Mouse (Mus musculus) bone marrow macrophage, adult 2 months (primary cell): Measurements from ENCODE around the gene Slc7a7. TPM values are rescaled to one million over a fixed set of nuclear protein-coding genes. Genes with fewer than 3 reads are reported as not detected.
"Not testable (repeated sequence)": the region's sequence is repeated elsewhere in the genome, so short reads cannot be mapped to it uniquely, and the experiment has no call there.

ENCODE experiments used
- H3K27ac ChIP-seq: 2 replicates; pipeline ENCODE4 v1.5.1; 2012; ENCODE audit warnings: low read depth, low read length; ENCODE audit not compliant: insufficient read depth
- H3K4me1 ChIP-seq: 2 replicates; pipeline ENCODE4 v1.6.1; 2012; ENCODE audit warnings: low read length; ENCODE audit not compliant: control insufficient read depth, insufficient read depth
- H3K4me3 ChIP-seq: 2 replicates; pipeline ENCODE4 v1.5.1; 2012; ENCODE audit warnings: mild to moderate bottlenecking, low read length, moderate library complexity; ENCODE audit not compliant: insufficient read depth
- CTCF ChIP-seq: IDR thresholded peaks from 2 replicates; pipeline ENCODE4 v1.5.1; 2012; ENCODE audit warnings: low read depth, mild to moderate bottlenecking, low read length, moderate library complexity
- POLR2A ChIP-seq: IDR thresholded peaks from 2 replicates; pipeline ENCODE4 v1.6.1; 2012; ENCODE audit warnings: mild to moderate bottlenecking, low read depth, low read length, borderline replicate concordance
- polyA plus RNA-seq: library from polyadenylated mRNA; stranded (reverse); fragments of >200 nt; gene quantifications from 2 replicates; pipeline ENCODE4 v1.2.4, GENCODE M21; 2012; ENCODE audit not compliant: missing spikeins, insufficient read depth, insufficient read length

Slc7a7 gene
- polyA plus RNA-seq, 1 experiment: 32.7 TPM

- TF ChIP-seq CTCF (peak; percentile 37; the same call in 1 of the 2 replicates), POLR2A (no peak)
- Histone ChIP-seq H3K4me3 (peak within 1 kb of the TSS; percentile 73), H3K27ac (peak within 1 kb of the TSS; percentile 57), H3K4me1 (peaks cover 10% of the 10 kb centered on the region)
These were observed 56.8 kb downstream of the Slc7a7 start, which contains the start of gene Oxa1l for GRCm38 (mm10) chr14:54360577-54361340. Gene Oxa1l (plus strand): TSS chr14:54360834.

GRCm38 (mm10) chr14:54354406-54354805 is 63.2 kb downstream of the Slc7a7 start:
- Histone ChIP-seq H3K4me3 (no peak overlapping the region), H3K27ac (no peak overlapping the region), H3K4me1 (0 out of 2 replicates have a peak, but pooled peaks cover 2% of the 10 kb centered on the region)
- no peak for TF ChIP-seq POLR2A
- no peak for TF ChIP-seq CTCF

- TF ChIP-seq CTCF: no peak
- no peak for TF ChIP-seq POLR2A
- 0 out of 2 replicates have a peak, but pooled peaks cover 2% of the 10 kb centered on the region for H3K4me1 ChIP-seq
- H3K4me3 ChIP-seq: no peak overlapping the region
- no peak overlapping the region for H3K27ac ChIP-seq
These were observed 65.3 kb downstream of the Slc7a7 start for GRCm38 (mm10) chr14:54352314-54352713.

GRCm38 (mm10) chr14:54350773-54351541 is 66.6 kb downstream of the Slc7a7 start:
- H3K4me1 ChIP-seq, H3K27ac ChIP-seq: not testable (repeated sequence)
- peak overlapping the region; percentile 61 for H3K4me3 ChIP-seq

- not testable (repeated sequence) for H3K4me1 ChIP-seq, H3K27ac ChIP-seq, H3K4me3 ChIP-seq
These were observed 75.8 kb downstream of the Slc7a7 start for GRCm38 (mm10) chr14:54341807-54342206.

- Histone ChIP-seq H3K4me3 (no peak overlapping the region), H3K27ac (no peak overlapping the region), H3K4me1 (no peaks in the 10 kb centered on the region)
- TF ChIP-seq POLR2A: no peak
- no peak for TF ChIP-seq CTCF
These were observed 76.7 kb downstream of the Slc7a7 start for GRCm38 (mm10) chr14:54340836-54341235.

GRCm38 (mm10) chr14:54333452-54334189 is 84.0 kb downstream of the Slc7a7 start:
- no peak overlapping the region for H3K4me3 ChIP-seq
- no peak overlapping the region for H3K27ac ChIP-seq
- TF ChIP-seq CTCF (no peak), POLR2A (no peak)
- no peaks in the 10 kb centered on the region for H3K4me1 ChIP-seq

GRCm38 (mm10) chr14:54332176-54333074 is 85.2 kb downstream of the Slc7a7 start:
- H3K4me1 ChIP-seq: no peaks in the 10 kb centered on the region
- TF ChIP-seq CTCF (no peak), POLR2A (no peak)
- no peak overlapping the region for H3K27ac ChIP-seq
- H3K4me3 ChIP-seq: no peak overlapping the region

- H3K27ac ChIP-seq: no peak overlapping the region
- no peaks in the 10 kb centered on the region for H3K4me1 ChIP-seq
- TF ChIP-seq POLR2A (no peak), CTCF (no peak)
- H3K4me3 ChIP-seq: no peak overlapping the region
These were observed 86.4 kb downstream of the Slc7a7 start for GRCm38 (mm10) chr14:54331178-54331577.
